Mouse (Mus musculus): ENCODE data around the gene 1700123L14Rik.

DNA sequence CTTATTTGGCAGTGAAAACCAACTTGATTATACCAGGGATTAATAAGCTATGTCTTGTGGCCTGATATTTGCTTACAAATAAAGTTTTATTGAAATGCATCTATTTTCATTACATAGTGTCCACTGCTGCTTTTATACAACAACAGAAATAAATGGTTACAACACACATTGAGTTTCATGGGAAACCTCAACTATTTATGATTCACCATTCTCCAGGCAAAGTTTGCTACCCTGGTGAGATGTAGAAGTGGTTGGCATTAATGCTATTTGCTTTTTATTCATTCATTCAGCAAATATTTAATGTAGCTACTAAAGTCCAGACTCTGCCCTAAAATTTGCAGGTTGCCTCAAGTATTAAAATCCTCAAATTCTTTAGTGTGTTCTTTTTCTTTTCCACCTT, 988 bp upstream of the 1700123L14Rik start:
- TF ChIP-seq CTCF (IDR thresholded peaks at IDR 0.05; ENCODE audit: low read depth) (no peak), EP300 (IDR thresholded peaks at IDR 0.05; ENCODE audit: low read depth) (no peak)
